Mouse (Mus musculus) hindbrain, embryonic 10.5 days (tissue): ENCODE data around the gene Chgb. TPM values are rescaled to one million over a fixed set of nuclear protein-coding genes. Genes with fewer than 3 reads are reported as not detected.
A peak's percentile ranks its signal among the peaks of the same experiment; 100 is the strongest.

Experiments
- DNase-seq: peaks from one replicate; pipeline ENCODE4 v3.0.0-alpha.2; 2017; ENCODE audit warnings: low spot score
- H3K27ac ChIP-seq: fragments of 300-500 bp; sonication (generic); 2 replicates; pipeline ENCODE4 v1.5.1; 2016; ENCODE audit warnings: mild to moderate bottlenecking, moderate library complexity
- H3K27me3 ChIP-seq: fragments of 300-500 bp; sonication (generic); 2 replicates; pipeline ENCODE4 v1.6.1; 2016; ENCODE audit warnings: mild to moderate bottlenecking; ENCODE audit not compliant: poor library complexity, insufficient read depth, severe bottlenecking
- H3K36me3 ChIP-seq: fragments of 300-500 bp; sonication (generic); 2 replicates; pipeline ENCODE4 v1.6.1; 2016; ENCODE audit warnings: mild to moderate bottlenecking, moderate library complexity
- H3K4me1 ChIP-seq: fragments of 300-500 bp; sonication (generic); replicated peaks from 2 replicates; pipeline ENCODE4 v1.6.1; 2016; ENCODE audit warnings: mild to moderate bottlenecking
- H3K4me3 ChIP-seq: fragments of 300-500 bp; sonication (generic); 2 replicates; pipeline ENCODE4 v1.5.1; 2016; ENCODE audit warnings: mild to moderate bottlenecking, moderate library complexity
- H3K9me3 ChIP-seq: fragments of 300-500 bp; sonication (generic); 2 replicates; pipeline ENCODE4 v1.6.1; 2016; ENCODE audit warnings: mild to moderate bottlenecking, moderate library complexity
- WGBS: fragments of 180-500 bp; shearing (Covaris S2); methylation state at CpG from one replicate; pipeline ENCODE4 v1.1.7; 2016; 5-methylcytosine and 5-hydroxymethylcytosine counted together
- polyA plus RNA-seq: library from polyadenylated mRNA; unstranded; fragments of >200 nt; fragmentation: Nextera tagmentation; extraction: Ambion mirVana; gene quantifications from 2 replicates; pipeline ENCODE4 v1.2.1, GENCODE M21; 2016

The Chgb gene
- polyA plus RNA-seq, 1 experiment from 2014 or later = 16.3 TPM

GRCm38 (mm10) chr2:132770822-132771221, 10.3 kb upstream of the Chgb start:
- Histone ChIP-seq H3K9me3 (no peaks in the 10 kb centered on the region), H3K27ac (no peak overlapping the region), H3K36me3 (no peaks in the 10 kb centered on the region), H3K4me3 (no peak overlapping the region), H3K4me1 (no peaks in the 10 kb centered on the region), H3K27me3 (no peaks in the 10 kb centered on the region)
- 78% methylated on average over 1 of the region's 1 CpGs for WGBS
- no peak for DNase-seq

GRCm38 (mm10) chr2:132781439-132782068, 476 bp downstream of the Chgb start:
- Histone ChIP-seq H3K27ac (peak overlapping the region; percentile 85), H3K36me3 (no peaks in the 10 kb centered on the region), H3K4me3 (peak overlapping the region; percentile 60), H3K4me1 (peaks cover 23% of the 10 kb centered on the region), H3K9me3 (no peaks in the 10 kb centered on the region), H3K27me3 (no peaks in the 10 kb centered on the region)
- 1% methylated on average over 41 of the region's 41 CpGs for WGBS
- peak; percentile 95 for DNase-seq

- no peak for DNase-seq
- Histone ChIP-seq H3K27me3 (no peaks in the 10 kb centered on the region), H3K4me1 (peaks cover 15% of the 10 kb centered on the region), H3K36me3 (no peaks in the 10 kb centered on the region), H3K4me3 (no peak overlapping the region), H3K9me3 (no peaks in the 10 kb centered on the region), H3K27ac (no peak overlapping the region)
- WGBS = 88% methylated on average over 6 of the region's 6 CpGs
Measured at GRCm38 (mm10) chr2:132784039-132784438, 3.0 kb downstream of the Chgb start.

- Histone ChIP-seq H3K27me3 (no peaks in the 10 kb centered on the region), H3K4me1 (no peaks in the 10 kb centered on the region), H3K27ac (no peak overlapping the region), H3K9me3 (no peaks in the 10 kb centered on the region), H3K4me3 (no peak overlapping the region), H3K36me3 (peaks cover 7% of the 10 kb centered on the region; the same call in 1 of the 2 replicates)
- DNase-seq = no peak
- 89% methylated on average over 19 of the region's 19 CpGs for whole genome bisulfite sequencing
Measured at GRCm38 (mm10) chr2:132793441-132794203, 12.5 kb downstream of the Chgb start.

- Histone ChIP-seq H3K9me3 (no peaks in the 10 kb centered on the region), H3K4me1 (no peaks in the 10 kb centered on the region), H3K27me3 (no peaks in the 10 kb centered on the region), H3K27ac (no peak overlapping the region), H3K4me3 (no peak overlapping the region), H3K36me3 (peaks cover 7% of the 10 kb centered on the region; the same call in 1 of the 2 replicates)
- WGBS = 82% methylated on average over 7 of the region's 7 CpGs
- no peak for DNase-seq
Measured at GRCm38 (mm10) chr2:132794204-132794586, 13.1 kb downstream of the Chgb start.

- WGBS = 92% methylated on average over 2 of the region's 2 CpGs
- 0 out of 2 replicates have a peak, but pooled peaks cover 5% of the 10 kb centered on the region for H3K9me3 ChIP-seq
- peaks cover 56% of the 10 kb centered on the region for H3K36me3 ChIP-seq
- no peaks in the 10 kb centered on the region for H3K4me1 ChIP-seq
- no peak overlapping the region for H3K27ac ChIP-seq
- DNase-seq = no peak
- no peaks in the 10 kb centered on the region for H3K27me3 ChIP-seq
- H3K4me3 ChIP-seq = no peak overlapping the region
Measured at GRCm38 (mm10) chr2:132802976-132803375, 21.9 kb downstream of the Chgb start.

GRCm38 (mm10) chr2:132815608-132816314, 34.7 kb downstream of the Chgb start, which contains the start of the genes Trmt6 and Mcm8:
TSS of gene Trmt6 (minus strand) at chr2:132816055.
TSS of gene Mcm8 (plus strand) at chr2:132816141.
- WGBS = under 1% methylated on average over 59 of the region's 59 CpGs
- Histone ChIP-seq H3K27me3 (no peaks in the 10 kb centered on the region), H3K4me3 (peak within 1 kb of the TSS; percentile 84), H3K27ac (peak within 1 kb of the TSS; percentile 89), H3K36me3 (peaks cover 48% of the 10 kb centered on the region), H3K9me3 (no peaks in the 10 kb centered on the region), H3K4me1 (peaks cover 26% of the 10 kb centered on the region)
- peak; percentile 95 for DNase-seq

GRCm38 (mm10) chr2:132841071-132841470, 60.0 kb downstream of the Chgb start:
- peaks cover 66% of the 10 kb centered on the region for H3K36me3 ChIP-seq
- 96% methylated on average over 4 of the region's 4 CpGs for WGBS
- DNase-seq = no peak

More at GRCm38 (mm10) chr2:132841071-132841470, 60.0 kb downstream of the Chgb start:
- no peak overlapping the region for H3K27ac ChIP-seq
- no peaks in the 10 kb centered on the region; the same call in 1 of the 2 replicates for H3K4me1 ChIP-seq
- no peak overlapping the region for H3K4me3 ChIP-seq
- no peaks in the 10 kb centered on the region for H3K27me3 ChIP-seq
- H3K9me3 ChIP-seq = no peaks in the 10 kb centered on the region

Other genes starting within 250 kb of the Chgb start
- gene Gpcpd1, start 193.5 kb upstream of the Chgb start, polyA plus RNA-seq = 33.1 and 36.4 TPM in 2 replicates
- gene Shld1, start 94.3 kb upstream of the Chgb start, polyA plus RNA-seq = 17.4 and 20.1 TPM in 2 replicates
- gene Trmt6, start 34.8 kb downstream of the Chgb start, polyA plus RNA-seq = 31.7 and 37.2 TPM in 2 replicates
- gene Mcm8, start 34.9 kb downstream of the Chgb start, polyA plus RNA-seq = 19.8 and 30.9 TPM in 2 replicates
- 8.5 and 8.7 TPM in 2 replicates for gene Crls1, start 65.4 kb downstream of the Chgb start, polyA plus RNA-seq
- 0.31 and 0.45 TPM in 2 replicates for gene Lrrn4, start 99.6 kb downstream of the Chgb start, polyA plus RNA-seq
- gene Fermt1, start 164.6 kb downstream of the Chgb start, polyA plus RNA-seq = 8.6 and 8.7 TPM in 2 replicates